Mouse (Mus musculus): ENCODE data around the gene Usp19. TPM values are rescaled to one million over a fixed set of nuclear protein-coding genes. Genes with fewer than 3 reads are reported as not detected.

The Usp19 gene
- total RNA-seq (2022) = 100 to 1,000 TPM in 3 of 4 experiments, 10 to 100 TPM in 1; 92.9 to 109 (median 102) TPM

DNA sequence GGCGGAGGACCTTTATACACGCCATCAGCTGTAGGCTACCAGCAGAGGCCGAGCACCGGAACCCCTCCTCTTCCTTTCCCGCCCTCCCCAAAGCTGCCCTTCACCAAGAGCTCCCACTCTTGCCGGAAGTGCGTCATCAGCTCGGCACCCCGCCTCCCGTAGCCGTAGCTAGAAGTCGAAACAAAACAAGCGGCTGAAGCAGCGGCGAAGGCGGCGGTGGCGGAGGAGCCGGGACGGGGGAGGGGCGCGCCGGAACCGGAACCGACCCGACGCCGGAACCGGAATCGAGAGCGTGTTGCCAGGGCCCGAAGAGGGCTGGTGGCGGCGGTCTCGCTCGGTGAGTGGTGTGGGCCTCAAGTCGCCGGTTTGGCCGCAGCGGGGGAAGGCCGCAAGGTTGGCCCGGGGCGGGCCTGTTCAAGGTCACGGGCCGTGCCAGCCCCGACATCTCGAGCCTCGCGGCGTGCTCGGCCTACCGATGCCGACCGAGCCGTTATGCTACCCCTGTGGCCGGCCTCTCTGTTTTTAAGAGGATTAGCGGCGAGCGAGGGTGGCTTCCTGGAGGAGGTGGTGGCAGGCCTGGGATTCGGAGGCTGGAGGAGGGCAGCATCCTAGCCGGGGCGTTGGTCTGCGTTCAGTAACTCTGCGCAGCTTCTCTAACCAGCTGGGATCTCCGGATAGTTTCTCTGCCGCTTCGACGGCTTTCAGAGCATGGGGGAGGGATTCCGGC lies at the start of gene Usp19:
Usp19 (plus strand) TSS at position 44 of the 727 bp plus-strand sequence.
- DNase-seq (ENCODE audit: low spot score) = peak; percentile 95

GRCm38 (mm10) chr9:108441236-108441919 lies 49.0 kb upstream of the Usp19 start:
- no peak for DNase-seq (ENCODE audit: low spot score)

DNA sequence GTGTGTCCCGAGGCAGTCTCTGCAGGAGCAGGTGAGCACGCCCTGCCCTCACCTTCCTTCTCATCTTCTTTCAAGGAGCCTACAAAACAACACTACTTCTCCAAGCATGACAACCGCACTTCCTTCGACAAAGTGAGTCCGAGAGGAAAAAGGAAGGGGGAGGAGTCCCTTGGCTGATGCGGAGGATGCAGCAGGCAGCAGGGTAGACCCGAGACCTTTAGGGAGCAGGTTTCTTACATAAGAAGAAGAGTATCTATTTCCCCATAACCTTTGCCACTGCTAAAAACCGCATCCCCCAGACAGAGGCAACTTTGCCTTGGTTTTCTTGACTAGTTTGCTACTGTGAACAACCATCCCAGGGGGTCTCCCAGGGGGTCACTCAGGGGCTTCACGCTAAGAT lies 45.3 kb upstream of the Usp19 start:
- DNase-seq (ENCODE audit: low spot score) = no peak

GRCm38 (mm10) chr9:108449860-108450259 lies 40.5 kb upstream of the Usp19 start:
- no peak for DNase-seq (ENCODE audit: low spot score)

- no peak for DNase-seq (ENCODE audit: low spot score)
Measured at GRCm38 (mm10) chr9:108450292-108451169, 39.9 kb upstream of the Usp19 start.

- DNase-seq (ENCODE audit: low spot score) = no peak
Measured at GRCm38 (mm10) chr9:108451170-108451493, 39.3 kb upstream of the Usp19 start.

DNA sequence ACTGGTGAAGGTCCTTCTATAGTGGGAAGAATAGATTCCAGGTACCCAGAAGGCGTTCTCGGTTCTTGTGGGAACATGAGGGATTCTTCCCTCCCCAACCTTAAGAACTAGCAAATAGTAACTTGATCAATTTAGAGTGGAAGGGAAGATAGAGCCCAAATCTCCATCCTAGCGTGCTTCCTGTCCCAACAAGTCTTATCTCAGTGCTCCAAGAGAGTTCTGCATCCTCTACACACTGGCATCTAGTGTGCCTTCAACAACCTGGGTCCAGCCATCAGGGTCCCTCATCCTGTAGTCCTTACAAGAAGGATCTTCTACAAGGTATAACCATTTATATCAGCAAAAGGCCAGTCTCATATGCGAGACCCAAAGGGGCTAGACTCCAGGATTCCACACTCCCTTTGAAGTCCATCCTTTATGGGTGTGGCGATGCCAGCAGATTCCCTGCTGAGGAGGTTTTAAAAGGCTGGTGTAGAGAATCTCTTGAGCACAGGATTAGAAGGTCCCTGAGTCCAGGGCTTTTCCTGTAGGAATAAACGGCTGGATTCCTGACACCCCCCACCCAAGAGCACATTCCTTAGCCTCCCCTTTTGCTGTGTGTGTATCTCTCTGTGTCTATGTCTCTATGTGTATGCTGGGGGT lies 38.8 kb upstream of the Usp19 start:
- no peak for DNase-seq (ENCODE audit: low spot score)

- peak; percentile 81 for DNase-seq (ENCODE audit: low spot score)
Measured at GRCm38 (mm10) chr9:108452291-108452906, 38.0 kb upstream of the Usp19 start.

DNA sequence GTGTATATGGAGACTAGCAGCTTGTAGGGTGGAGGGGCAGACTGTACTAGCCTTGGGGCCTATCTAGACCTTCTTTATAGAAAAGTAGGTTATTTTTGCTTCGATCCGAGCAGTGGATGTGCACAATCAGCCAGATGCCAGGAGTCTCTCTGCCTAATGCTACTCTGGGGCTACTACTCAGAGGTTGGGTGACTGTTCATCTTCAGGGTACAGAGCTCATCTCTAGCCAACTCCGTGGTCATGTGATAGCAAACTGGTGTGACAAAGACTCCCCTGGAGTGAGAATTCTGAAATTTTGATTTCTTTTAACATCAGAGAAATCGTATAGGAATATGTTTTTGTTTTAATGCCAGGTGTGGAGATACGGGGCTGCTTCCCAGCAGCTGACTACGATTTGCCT lies 37.5 kb upstream of the Usp19 start:
- DNase-seq (ENCODE audit: low spot score) = no peak

DNA sequence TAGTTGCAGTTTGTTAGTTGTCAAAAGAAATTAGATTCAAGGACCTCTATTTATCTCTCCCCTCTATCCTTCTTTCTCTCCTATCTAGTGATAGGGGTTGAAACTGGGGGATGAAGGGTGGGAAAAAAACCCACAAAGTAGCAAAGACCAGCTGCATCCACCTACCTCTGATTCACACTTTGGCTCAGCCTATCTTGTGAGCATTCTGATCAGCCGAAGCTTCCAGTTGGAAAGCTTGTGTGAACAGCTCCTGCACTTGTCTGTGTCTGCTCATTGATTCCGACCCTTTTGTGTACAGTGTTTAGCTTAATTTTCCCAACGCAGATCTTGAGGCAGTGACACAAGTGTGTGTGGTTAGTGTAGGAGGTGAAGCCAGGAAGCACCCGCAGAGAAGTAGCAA lies 36.9 kb upstream of the Usp19 start:
- no peak for DNase-seq (ENCODE audit: low spot score)

- DNase-seq (ENCODE audit: low spot score) = no peak
Measured at GRCm38 (mm10) chr9:108454429-108454828, 36.0 kb upstream of the Usp19 start.

DNA sequence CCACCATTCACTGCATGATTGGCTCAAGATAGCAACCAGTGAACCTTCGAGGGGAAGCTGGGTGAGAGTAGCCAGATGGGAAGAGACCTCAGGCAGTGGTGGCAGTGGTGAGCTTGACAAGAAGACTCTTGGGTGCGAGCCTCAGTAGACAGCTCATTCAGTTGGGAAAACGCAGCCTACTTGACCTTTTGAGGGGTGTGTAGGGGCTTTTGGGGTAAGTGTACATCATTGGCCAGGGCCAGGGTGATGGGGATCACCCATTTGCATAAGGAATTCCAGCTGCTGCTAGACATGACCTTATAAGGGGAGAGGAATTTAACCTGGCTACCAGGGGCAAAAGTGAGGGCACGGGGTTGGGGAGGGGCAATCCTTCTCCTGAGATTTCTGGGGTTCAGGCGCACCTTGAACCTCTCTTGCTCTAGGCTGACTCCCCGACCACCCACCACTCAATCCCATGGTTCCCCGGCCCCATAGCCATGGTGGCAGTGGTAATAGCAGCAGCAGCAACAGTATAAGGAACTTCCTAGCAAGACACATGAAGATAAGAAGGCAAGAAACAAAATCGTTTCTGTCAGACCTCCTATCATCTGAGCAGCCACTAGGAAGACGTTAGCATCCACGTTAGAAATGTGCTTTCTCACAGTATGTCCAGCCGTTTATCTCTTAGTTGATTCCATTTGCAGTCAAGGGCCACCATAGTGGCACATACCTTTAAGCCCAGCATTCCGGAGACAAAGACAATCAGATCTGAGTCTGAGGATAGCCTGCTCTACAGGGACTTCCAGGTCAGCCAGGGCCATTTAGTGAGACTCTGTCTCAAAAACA lies 34.4 kb upstream of the Usp19 start:
- no peak for DNase-seq (ENCODE audit: low spot score)

GRCm38 (mm10) chr9:108456953-108457352 lies 33.4 kb upstream of the Usp19 start:
- DNase-seq (ENCODE audit: low spot score) = no peak

GRCm38 (mm10) chr9:108459939-108460318 lies 30.5 kb upstream of the Usp19 start:
- DNase-seq (ENCODE audit: low spot score) = no peak

GRCm38 (mm10) chr9:108460319-108461178 lies 29.9 kb upstream of the Usp19 start, which contains the start of gene Ccdc71:
Ccdc71 (plus strand) TSS chr9:108460527.
- peak; percentile 86 for DNase-seq (ENCODE audit: low spot score)

- no peak for DNase-seq (ENCODE audit: low spot score)
Measured at GRCm38 (mm10) chr9:108461181-108461631, 29.2 kb upstream of the Usp19 start, which contains the start of gene Klhdc8b. Klhdc8b (minus strand) TSS chr9:108461581.

- DNase-seq (ENCODE audit: low spot score) = no peak
Measured at GRCm38 (mm10) chr9:108461675-108462074, 28.7 kb upstream of the Usp19 start.

GRCm38 (mm10) chr9:108462192-108462591 lies 28.2 kb upstream of the Usp19 start:
- peak; percentile 52 for DNase-seq (ENCODE audit: low spot score)

- no peak for DNase-seq (ENCODE audit: low spot score)
Measured at GRCm38 (mm10) chr9:108463713-108464112, 26.7 kb upstream of the Usp19 start.
